Mouse (Mus musculus) thymus, postnatal 25 days (tissue): ENCODE results near the gene Cep131.

Source experiments
- DNase-seq: peaks from one replicate; pipeline ENCODE4 v3.0.0; 2022

Gene Cep131

GRCm38 (mm10) chr11:120019542-120020440 is 66.8 kb downstream of the Cep131 start:
- no peak for DNase-seq

GRCm38 (mm10) chr11:120017011-120017410 is 69.6 kb downstream of the Cep131 start:
- no peak for DNase-seq

- DNase-seq: no peak
Observed at GRCm38 (mm10) chr11:120014758-120015157, 71.9 kb downstream of the Cep131 start.
